Mouse (Mus musculus) lung, adult 2 months (tissue): ENCODE data around the gene Ginm1.

Source experiments
- CTCF ChIP-seq: fragments of 200-500 bp; IDR thresholded peaks from 2 replicates; pipeline ENCODE4 v1.5.1; 2011; ENCODE audit warnings: mild to moderate bottlenecking, low read length, control low read depth; ENCODE audit not compliant: insufficient read depth
- POLR2A ChIP-seq: fragments of 200-500 bp; IDR thresholded peaks from 2 replicates; pipeline ENCODE4 v1.6.1; 2011; ENCODE audit warnings: low read depth, mild to moderate bottlenecking, control low read depth, low read length, borderline replicate concordance; ENCODE audit errors: extremely low read depth

DNA sequence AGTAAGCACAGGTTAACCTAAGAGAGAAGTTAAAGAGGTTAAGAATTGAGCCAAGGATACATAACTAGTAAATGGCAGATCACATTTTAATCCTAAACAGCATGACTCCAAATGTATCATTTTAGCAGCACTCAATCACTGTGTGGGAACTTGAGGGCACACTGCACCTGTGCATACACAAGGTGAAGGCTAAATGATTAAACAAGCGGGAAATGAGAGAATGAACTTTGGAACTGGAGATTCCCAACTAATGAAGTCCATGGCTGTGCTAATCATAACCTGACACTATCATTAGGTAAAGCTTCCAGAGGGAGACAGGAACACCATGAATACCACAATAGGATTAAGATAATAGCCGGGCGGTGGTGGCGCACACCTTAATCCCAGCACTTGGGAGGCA lies 20.3 kb downstream of the Ginm1 start:
- TF ChIP-seq CTCF (no peak), POLR2A (no peak)
